Comparison of ENCODE assay signal across 8 mouse cellular contexts in the genomic region with DNA sequence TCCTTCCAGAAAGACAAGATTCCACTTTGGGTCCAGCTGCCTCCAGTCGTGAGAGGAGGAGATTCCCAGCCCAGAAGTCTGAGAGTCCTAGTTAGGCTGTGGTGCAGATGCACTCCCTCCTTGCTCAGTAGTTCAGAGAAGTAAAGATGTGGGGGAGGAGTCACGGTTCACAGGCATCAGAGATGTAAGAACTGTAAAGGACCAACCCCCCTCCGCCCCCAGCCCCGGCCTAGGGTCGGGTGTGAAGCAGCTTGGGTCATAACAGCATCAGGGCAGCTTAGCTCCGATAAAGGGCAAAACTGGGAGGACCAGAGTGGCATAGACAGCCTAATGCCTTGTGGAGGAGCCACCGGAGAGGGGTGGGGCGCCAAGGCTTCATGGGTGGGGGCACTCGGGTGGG. TPM values are rescaled to one million over a fixed set of nuclear protein-coding genes. Genes with fewer than 3 reads are reported as not detected.
DNase-seq lines count a peak whose midpoint lies in the region; ATAC-seq lines count a peak whose summit lies in the region.

No protein-coding gene starts in this region.

- H3K36me3 ChIP-seq in heart, embryonic 13.5 days, result peaks cover 17% of the 10 kb centered on the region
- H3K36me3 ChIP-seq in liver, embryonic 12.5 days, result peaks cover 2% of the 10 kb centered on the region; the same call in 1 of the 2 replicates
- no peaks in the 10 kb centered on the region for H3K36me3 ChIP-seq in splenic B cell, adult 2 months (ENCODE audit: control insufficient read depth, insufficient read depth, low read length, poor library complexity, severe bottlenecking)

- peaks cover 34% of the 10 kb centered on the region for H3K27me3 ChIP-seq in heart, embryonic 13.5 days (replicated peaks)
- peaks cover 40% of the 10 kb centered on the region for H3K27me3 ChIP-seq in liver, embryonic 12.5 days (replicated peaks)
- no peaks in the 10 kb centered on the region for H3K27me3 ChIP-seq in splenic B cell, adult 2 months (ENCODE audit: control insufficient read depth, insufficient read depth, low read length, poor library complexity, severe bottlenecking)

- peak overlapping the region; percentile 1; the same call in 1 of the 2 replicates for H3K27ac ChIP-seq in heart, embryonic 13.5 days (replicated peaks)
- H3K27ac ChIP-seq in liver, embryonic 12.5 days, result no peak overlapping the region

- DNase-seq in heart, adult 11 months, result peak; percentile 95
- DNase-seq in heart, postnatal 14 days, result no peak
- DNase-seq in T-cell, adult 2 months (ENCODE audit: low spot score), result peak; percentile 47
- DNase-seq in splenic B cell, adult 2 months (ENCODE audit: low read depth, low spot score), result peak; percentile 57
- no peak for DNase-seq in ovary, postnatal 14 days (ENCODE audit: low spot score)
- no peak for DNase-seq in gastrocnemius, postnatal 25 days

- intact Hi-C loops in heart, postnatal 14 days (cut with DNase I), result loop anchor here (2.0 to 5.0 kb wide), 3 partner anchors 39 to 170 kb away; no protein-coding TSS in a partner anchor

- peak overlapping the region; percentile 70 for H3K4me3 ChIP-seq in heart, embryonic 13.5 days
- peak overlapping the region; percentile 60 for H3K4me3 ChIP-seq in liver, embryonic 12.5 days

- H3K9ac ChIP-seq in heart, embryonic 13.5 days, result peak overlapping the region; percentile 85
- H3K9ac ChIP-seq in liver, embryonic 12.5 days, result peak overlapping the region; percentile 58; the same call in 1 of the 2 replicates

- peak overlapping the region; percentile 87 for H3K4me2 ChIP-seq in heart, embryonic 13.5 days
- H3K4me2 ChIP-seq in liver, embryonic 12.5 days, result peak overlapping the region; percentile 75

- peaks cover 45% of the 10 kb centered on the region for H3K4me1 ChIP-seq in heart, embryonic 13.5 days
- H3K4me1 ChIP-seq in liver, embryonic 12.5 days, result peaks cover 51% of the 10 kb centered on the region

- WGBS in heart, embryonic 13.5 days, result 7% methylated on average over 9 of the region's 9 CpGs
- 13% methylated on average over 6 of the region's 9 CpGs for WGBS in liver, embryonic 12.5 days (ENCODE audit: insufficient replicate concordance)

- no peaks in the 10 kb centered on the region for H3K9me3 ChIP-seq in heart, embryonic 13.5 days
- H3K9me3 ChIP-seq in liver, embryonic 12.5 days (replicated peaks), result no peaks in the 10 kb centered on the region

- no peak for ATAC-seq in heart, embryonic 13.5 days (ENCODE audit: extremely low read depth, insufficient number of reproducible peaks, low FRiP score, low TSS enrichment)
- ATAC-seq in liver, embryonic 12.5 days, result 0 out of 2 replicates have a peak, but pooled peaks have one; percentile 6

RNA-seq across cellular contexts. Expression of a gene that starts 0.2 kb away (rescaled TPM):
- 10 to 100 TPM; 13.2 to 15.2 TPM for total RNA-seq in heart, postnatal 14 days (2021)
- 3.4 and 4.6 TPM in 2 replicates for polyA plus RNA-seq in heart, embryonic 13.5 days (2015; fragmentation: Nextera tagmentation; extraction: Ambion mirVana)
- polyA plus RNA-seq in liver, embryonic 12.5 days (2016; fragmentation: Nextera tagmentation; extraction: Ambion mirVana), result 2.3 and 3.1 TPM in 2 replicates
- total RNA-seq in gastrocnemius, postnatal 25 days (2021), result 1 to 10 TPM; 1.0 to 1.4 TPM

Comparison
In these comparisons a context has a peak if more than half of its experiments do, and no peak if none do; other contexts are left out.
1. DNase-seq: peak in heart, adult 11 months (single experiment), T-cell, adult 2 months (single experiment) and splenic B cell, adult 2 months (single experiment); none in heart, postnatal 14 days (0 of 2), ovary, postnatal 14 days (single experiment) and gastrocnemius, postnatal 25 days (single experiment).
2. RNA of a gene that starts 0.2 kb away (total RNA-seq): 13.2 to 15.2 TPM in heart, postnatal 14 days; 1.0 to 1.4 TPM in gastrocnemius, postnatal 25 days; every median in the first group is over 4 times any median in the second.